Mouse (Mus musculus): ENCODE data around the gene Npw.

The Npw gene

DNA sequence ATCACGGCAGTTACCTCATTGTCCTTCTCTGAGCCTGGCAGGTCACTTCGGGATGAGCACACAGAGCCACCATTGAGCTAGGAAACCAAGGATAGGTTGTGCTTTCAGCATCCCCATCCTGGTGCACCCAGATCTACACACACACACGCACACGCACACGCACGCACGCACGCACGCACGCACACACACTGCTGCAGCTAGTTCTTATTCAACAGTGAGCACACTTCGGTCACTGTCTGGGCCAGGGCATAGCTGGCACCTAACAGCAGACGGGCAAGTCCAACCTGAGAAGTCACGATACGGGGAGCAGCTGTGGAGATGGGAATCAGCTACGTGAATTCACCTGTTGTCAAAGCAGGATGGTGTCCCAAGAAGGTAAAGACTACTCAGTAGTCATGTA is 17.7 kb downstream of the Npw start:
- no peak for DNase-seq (ENCODE audit: low spot score in 2 of 2)

DNA sequence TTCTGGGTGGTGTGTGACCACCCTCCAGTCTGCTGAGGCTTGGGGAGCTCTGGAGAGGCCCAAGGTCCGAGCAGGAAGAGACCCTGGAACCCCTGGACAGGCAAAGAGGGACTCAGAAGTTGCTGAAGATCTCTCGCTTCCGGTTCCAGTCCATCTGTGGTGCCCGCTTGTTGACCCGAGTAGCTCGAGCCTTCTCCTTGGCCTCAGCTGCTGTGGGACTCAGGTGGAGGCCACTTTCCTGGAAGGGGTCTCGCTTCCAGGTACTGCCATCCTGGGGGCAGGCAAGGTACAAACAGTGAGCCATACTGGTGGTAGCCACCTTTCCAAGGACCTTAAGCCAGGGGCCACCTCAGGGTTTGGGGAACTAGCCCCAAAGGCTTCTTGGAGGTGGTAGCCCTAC is 18.1 kb downstream of the Npw start:
- no peak for DNase-seq (ENCODE audit: low spot score in 2 of 2)

- no peak for DNase-seq (ENCODE audit: low spot score in 2 of 2)
These were observed 18.7 kb downstream of the Npw start for GRCm38 (mm10) chr17:24639571-24639988.

DNA sequence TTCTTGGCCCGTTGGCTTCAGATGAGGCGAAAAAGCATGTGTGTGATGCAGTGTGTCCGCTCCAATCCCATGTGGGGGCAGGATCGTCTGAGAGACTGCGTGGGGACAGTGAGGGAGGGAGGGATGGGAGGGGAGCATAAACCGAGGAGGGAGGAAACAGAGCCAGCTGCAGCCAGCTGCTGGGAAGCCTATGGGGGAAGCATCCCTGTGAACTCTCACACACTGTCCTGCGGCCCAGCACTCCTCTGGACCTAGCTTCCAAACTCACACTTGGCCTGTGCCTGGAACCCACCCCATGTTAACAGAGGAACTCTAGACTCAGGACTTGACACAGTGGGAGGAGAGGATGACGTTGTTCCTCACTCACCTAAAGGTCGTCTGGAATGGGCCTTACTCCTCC is 19.4 kb downstream of the Npw start:
- peak; percentile 71 to 77 for DNase-seq (ENCODE audit: low spot score in 2 of 2)

DNA sequence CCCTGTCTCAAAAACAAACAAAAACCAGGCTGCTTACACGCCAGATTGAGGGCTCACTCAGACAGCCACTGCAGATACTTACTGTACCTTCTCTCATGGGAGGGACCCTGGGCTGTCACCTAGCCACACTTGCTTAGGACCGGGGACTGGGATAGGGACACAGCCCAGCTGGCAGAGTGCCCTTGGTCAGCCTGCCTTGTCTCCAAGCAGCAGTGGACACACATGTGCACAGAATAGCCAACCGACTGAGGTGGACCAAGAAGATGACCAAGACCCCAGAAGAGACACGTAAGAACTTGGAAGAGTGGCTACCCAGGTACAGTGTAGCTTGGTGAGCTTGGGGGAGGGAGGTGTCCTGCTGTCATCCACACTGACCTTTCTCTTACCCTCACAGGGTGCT is 20.0 kb downstream of the Npw start:
- DNase-seq (ENCODE audit: low spot score in 2 of 2) = no peak

GRCm38 (mm10) chr17:24636781-24637481 is 21.3 kb downstream of the Npw start:
- no peak for DNase-seq (ENCODE audit: low spot score in 2 of 2)

DNA sequence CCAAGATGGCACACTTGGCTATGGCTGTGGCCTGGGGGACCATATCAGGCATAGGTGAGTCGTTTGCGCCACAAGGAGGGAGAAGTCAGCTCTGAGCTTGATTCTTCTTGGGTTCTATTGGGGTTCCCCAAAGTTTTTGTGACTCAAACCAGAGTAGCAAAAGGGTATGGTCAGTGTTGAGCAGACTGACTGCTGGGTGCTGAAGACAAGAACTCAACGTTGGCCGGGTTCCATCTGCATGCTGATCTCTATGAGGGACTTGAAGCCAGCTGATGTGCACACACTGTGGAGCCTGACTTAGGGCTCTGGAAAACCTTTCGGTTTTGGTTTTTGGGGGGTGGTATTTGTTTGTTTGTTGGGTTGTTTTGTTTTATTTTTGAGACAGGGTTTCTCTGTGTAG is 22.6 kb downstream of the Npw start:
- DNase-seq (ENCODE audit: low spot score in 2 of 2) = no peak

DNA sequence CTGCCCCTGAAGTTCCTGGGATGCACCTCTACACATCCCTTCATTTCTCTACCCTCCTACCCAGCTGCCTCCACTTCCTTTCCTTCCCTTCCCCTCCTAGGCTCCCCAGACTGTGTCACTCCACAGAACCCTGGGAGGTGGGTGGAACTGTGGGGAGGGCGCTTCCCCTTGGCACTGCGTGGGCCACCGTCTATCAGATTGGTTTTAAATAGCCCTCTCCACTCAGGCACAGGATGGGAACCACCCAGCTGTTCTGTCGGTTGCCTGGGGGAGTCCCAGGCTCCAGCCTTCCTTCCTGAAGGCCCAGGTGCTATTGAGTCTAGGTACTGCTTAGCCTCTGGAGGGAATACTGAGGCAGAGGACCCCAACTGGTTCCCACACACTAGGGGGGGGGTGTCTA is 23.2 kb downstream of the Npw start:
- DNase-seq (ENCODE audit: low spot score in 2 of 2) = no peak

DNA sequence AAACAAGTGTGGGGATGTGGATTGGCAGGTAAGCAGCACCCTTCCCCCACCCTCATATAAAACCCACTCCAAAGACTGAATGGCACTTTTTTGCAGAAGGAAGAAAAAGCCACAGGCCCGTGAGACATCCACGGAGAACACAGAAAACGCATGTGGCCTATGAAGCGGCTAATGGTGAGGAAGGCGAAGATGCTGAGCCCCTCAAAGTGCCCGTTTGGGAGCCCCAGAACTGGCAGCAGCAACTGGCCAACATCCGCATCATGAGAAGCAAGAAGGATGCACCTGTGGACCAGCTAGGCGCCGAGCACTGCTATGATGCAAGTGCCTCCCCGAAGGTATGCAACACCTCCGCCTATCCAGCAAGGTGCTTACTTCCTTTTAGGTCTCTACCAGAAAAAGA is 24.4 kb downstream of the Npw start:
- DNase-seq (ENCODE audit: low spot score in 2 of 2) = no peak

DNA sequence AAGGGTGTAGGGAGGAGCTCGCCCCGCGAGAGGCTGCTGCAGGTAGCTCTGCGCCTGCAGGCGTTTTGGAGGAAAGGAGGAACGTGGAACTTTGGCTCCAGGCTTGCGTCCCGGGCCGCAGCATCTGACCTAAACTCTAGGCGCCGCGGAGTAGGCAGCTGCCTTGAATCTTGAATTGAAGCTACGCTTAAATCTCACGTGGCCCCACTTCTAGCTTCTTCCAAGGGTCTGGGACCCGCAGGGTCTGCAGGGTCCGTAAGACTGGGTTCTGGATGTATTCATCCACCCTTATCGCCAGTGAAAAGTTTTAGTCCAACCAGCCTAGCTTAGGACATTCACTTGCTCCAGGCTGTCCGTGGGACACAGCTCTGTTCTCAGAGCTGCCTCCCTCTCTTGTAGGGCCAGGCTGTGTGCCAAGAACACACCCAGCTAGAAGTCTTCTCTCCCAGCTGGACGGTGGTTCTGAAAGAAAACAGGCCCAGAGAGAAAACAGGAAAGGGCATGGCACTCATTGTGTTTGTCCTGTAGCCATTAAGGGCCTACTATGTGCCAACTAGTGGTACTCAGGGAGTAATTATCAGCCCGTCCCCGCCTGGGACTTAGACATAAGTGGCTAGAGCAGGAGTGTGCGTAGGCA is 25.3 kb downstream of the Npw start:
- DNase-seq (ENCODE audit: low spot score in 2 of 2) = peak; percentile 60 to 76

GRCm38 (mm10) chr17:24632167-24632812 is 26.0 kb downstream of the Npw start, which contains the start of the genes Tsc2 and Nthl1:
TSS of gene Tsc2 (minus strand) at chr17:24632630.
TSS of gene Nthl1 (plus strand) at chr17:24632680.
- peak; percentile 79 to 82 for DNase-seq (ENCODE audit: low spot score in 2 of 2)

DNA sequence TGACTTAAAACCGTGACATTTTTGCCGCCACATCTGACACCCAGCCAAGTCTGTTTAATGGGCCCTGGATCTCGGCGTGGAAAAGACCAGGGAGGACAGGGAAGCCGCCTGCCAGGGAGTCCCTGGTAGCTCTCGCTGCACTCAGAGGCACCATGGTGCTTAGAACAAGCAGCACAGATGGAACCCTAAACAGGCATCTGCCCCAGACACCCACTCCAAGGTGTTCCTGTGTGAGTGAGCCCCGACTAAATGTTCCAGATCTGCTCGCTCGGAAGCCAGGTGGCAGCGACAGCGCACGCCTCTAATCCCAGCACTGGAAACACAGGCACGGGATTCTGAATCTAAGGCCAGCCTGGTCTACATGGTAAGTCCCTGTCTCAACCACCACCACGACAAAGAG is 28.2 kb downstream of the Npw start:
- no peak for DNase-seq (ENCODE audit: low spot score in 2 of 2)

GRCm38 (mm10) chr17:24628646-24629045 is 29.6 kb downstream of the Npw start:
- peak in 1 of 2 experiments; percentile 50 for DNase-seq (ENCODE audit: low spot score in 2 of 2)

DNA sequence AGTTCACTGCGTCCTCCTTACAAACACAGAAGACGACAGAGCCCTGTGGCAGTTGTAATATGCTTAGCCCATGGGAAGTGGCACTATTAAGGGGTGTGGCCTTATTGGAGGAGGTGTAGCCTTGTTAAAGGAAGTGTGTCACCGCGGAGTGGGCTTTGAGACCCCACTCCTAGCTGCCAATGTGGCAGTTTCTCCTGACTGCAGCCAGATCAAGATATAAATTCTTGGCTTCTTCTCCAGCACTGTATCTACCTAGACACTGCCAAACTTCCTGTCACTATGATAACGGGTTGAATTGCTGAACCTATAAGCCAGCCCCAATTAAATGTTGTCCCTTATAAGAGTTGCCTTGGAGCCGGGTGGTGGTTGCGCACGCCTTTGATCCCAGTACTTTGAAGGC is 32.8 kb downstream of the Npw start:
- DNase-seq (ENCODE audit: low spot score in 2 of 2) = no peak

GRCm38 (mm10) chr17:24617561-24618194 is 40.6 kb downstream of the Npw start:
- no peak for DNase-seq (ENCODE audit: low spot score in 2 of 2)

- no peak for DNase-seq (ENCODE audit: low spot score in 2 of 2)
These were observed 47.5 kb downstream of the Npw start for GRCm38 (mm10) chr17:24610711-24611110.

- no peak for DNase-seq (ENCODE audit: low spot score in 2 of 2)
These were observed 49.4 kb downstream of the Npw start for GRCm38 (mm10) chr17:24608874-24609273.

DNA sequence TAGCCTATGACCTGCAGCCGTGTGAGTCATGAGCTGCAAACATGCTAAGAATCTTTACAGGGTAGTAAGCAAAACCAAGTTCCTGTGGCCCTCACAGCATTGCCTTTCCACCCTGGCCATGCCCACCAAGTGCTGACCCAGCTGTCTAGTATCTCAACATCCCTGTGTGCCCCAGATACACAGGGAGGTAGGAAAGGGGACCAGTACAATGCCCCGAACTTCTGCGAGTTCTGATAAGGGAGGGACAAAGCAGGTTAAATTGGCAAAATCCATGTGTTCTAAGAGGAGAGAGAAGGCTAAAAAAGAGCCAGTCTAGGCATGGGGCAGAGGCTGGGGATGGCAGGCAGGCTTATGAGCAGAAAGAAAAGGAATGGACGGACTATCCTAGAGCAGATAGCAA is 49.9 kb downstream of the Npw start:
- DNase-seq (ENCODE audit: low spot score in 2 of 2) = no peak

All from urinary bladder, postnatal 4 days (tissue).